Mouse (Mus musculus): ENCODE measurements around the gene Zhx3. TPM values are rescaled to one million over a fixed set of nuclear protein-coding genes. Genes with fewer than 3 reads are reported as not detected.
A peak's percentile ranks its signal among the peaks of the same experiment; 100 is the strongest.

Gene Zhx3
- polyA plus RNA-seq, 1 experiment = 26.2 TPM

DNA sequence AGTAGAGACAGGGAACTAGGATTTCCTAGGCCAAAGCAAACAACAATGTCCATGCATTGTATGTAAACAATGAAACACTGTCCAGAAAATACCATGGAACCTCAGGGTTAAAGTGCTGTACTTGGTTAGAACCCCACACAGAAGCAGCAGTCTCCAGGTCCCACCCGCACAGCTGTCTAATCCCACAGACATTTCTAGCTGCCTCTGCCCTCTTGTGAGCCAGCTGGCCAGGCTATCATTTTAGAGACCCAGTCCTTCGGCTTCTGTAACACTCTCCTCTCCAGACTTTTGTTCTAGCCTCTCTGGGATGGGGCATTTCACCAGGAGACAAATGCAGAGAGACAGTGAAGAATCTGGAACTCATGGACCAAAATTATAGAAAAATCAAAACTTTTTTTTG lies 94.8 kb downstream of the Zhx3 start:
- no peaks in the 10 kb centered on the region; the same call in 1 of the 2 replicates for H3K27me3 ChIP-seq (ENCODE audit: control insufficient read depth, insufficient read depth, low read length)
- WGBS = 72% methylated on average over 2 of the region's 2 CpGs
- H3K27ac ChIP-seq (ENCODE audit: insufficient read depth, low read length) = no peak overlapping the region
- peaks cover 20% of the 10 kb centered on the region for H3K4me1 ChIP-seq (ENCODE audit: control insufficient read depth, insufficient read depth, low read length)
- no peak for DNase-seq
- H3K4me3 ChIP-seq (replicated peaks; ENCODE audit: insufficient read depth, low read depth, low read length) = no peak overlapping the region
- TF ChIP-seq CTCF (IDR thresholded peaks at IDR 0.05; ENCODE audit: borderline replicate concordance, insufficient read depth, low read depth, low read length) (no peak), POLR2A (IDR thresholded peaks at IDR 0.05; ENCODE audit: borderline replicate concordance, insufficient read depth, low read length) (no peak)

DNA sequence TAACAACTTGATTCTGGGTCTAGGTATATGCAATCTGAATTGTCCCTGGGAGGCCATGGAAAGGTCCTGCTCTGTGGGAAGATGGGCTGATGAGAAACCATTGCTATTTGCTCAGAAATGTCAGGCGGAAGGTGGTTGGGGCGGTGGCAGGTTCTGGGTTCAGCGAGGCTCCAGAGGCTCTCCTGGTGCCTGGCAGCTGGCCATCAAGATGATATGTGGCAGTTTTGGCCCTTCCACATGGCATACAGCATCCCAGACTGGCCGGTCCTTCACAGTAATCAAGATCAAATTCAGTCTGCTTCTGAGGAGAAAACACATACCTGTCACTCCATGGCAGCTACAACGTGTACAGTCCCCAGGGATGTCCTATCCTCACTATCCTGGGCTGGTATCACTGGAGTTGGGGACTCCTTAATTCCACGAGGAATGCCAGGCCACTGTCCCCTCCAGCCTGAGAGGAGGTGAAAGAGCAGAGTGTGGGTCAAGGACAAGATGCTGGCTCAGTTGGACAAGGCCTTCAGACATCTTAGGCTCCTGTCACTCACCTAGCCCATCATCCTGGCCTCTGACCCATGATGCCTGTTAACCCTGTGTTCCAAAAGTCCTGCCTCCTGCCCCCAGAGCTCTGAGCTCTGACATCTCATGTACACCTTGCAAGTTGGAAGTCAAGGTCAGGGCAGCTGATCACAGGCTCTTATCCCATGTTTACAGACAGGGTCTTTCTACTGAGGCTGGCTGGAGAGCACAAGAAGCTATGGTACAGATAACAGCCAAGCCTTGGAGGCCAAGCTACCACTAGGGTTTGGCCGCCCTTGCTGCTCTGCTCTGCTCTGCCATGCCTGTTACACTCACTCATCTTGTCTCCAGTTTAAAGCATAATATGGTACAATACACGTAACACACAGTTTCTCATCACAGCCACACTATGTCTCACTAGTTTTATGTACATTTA lies 101.2 kb downstream of the Zhx3 start:
- peak; percentile 49 to 55 for DNase-seq
- Histone ChIP-seq H3K4me3 (replicated peaks; ENCODE audit: insufficient read depth, low read depth, low read length) (no peak overlapping the region), H3K27me3 (ENCODE audit: control insufficient read depth, insufficient read depth, low read length) (no peaks in the 10 kb centered on the region), H3K4me1 (ENCODE audit: control insufficient read depth, insufficient read depth, low read length) (peaks cover 18% of the 10 kb centered on the region), H3K27ac (ENCODE audit: insufficient read depth, low read length) (no peak overlapping the region)
- 47% methylated on average over 8 of the region's 8 CpGs for whole genome bisulfite sequencing
- no peak for TF ChIP-seq POLR2A (IDR thresholded peaks at IDR 0.05; ENCODE audit: borderline replicate concordance, insufficient read depth, low read length)
- TF ChIP-seq CTCF (IDR thresholded peaks at IDR 0.05; ENCODE audit: borderline replicate concordance, insufficient read depth, low read depth, low read length) = no peak

- DNase-seq = no peak
- H3K27ac ChIP-seq (ENCODE audit: insufficient read depth, low read length) = no peak overlapping the region
- no peak for TF ChIP-seq CTCF (IDR thresholded peaks at IDR 0.05; ENCODE audit: borderline replicate concordance, insufficient read depth, low read depth, low read length)
- no peak for TF ChIP-seq POLR2A (IDR thresholded peaks at IDR 0.05; ENCODE audit: borderline replicate concordance, insufficient read depth, low read length)
- no peaks in the 10 kb centered on the region for H3K27me3 ChIP-seq (ENCODE audit: control insufficient read depth, insufficient read depth, low read length)
- H3K4me1 ChIP-seq (ENCODE audit: control insufficient read depth, insufficient read depth, low read length) = peaks cover 25% of the 10 kb centered on the region
- WGBS = 79% methylated on average over 1 of the region's 1 CpGs
- no peak overlapping the region for H3K4me3 ChIP-seq (replicated peaks; ENCODE audit: insufficient read depth, low read depth, low read length)
These were observed 101.9 kb downstream of the Zhx3 start for GRCm38 (mm10) chr2:160770871-160771270.

- TF ChIP-seq POLR2A (IDR thresholded peaks at IDR 0.05; ENCODE audit: borderline replicate concordance, insufficient read depth, low read length) (no peak), CTCF (IDR thresholded peaks at IDR 0.05; ENCODE audit: borderline replicate concordance, insufficient read depth, low read depth, low read length) (no peak)
- Histone ChIP-seq H3K4me3 (replicated peaks; ENCODE audit: insufficient read depth, low read depth, low read length) (no peak overlapping the region), H3K27ac (ENCODE audit: insufficient read depth, low read length) (no peak overlapping the region), H3K27me3 (ENCODE audit: control insufficient read depth, insufficient read depth, low read length) (no peaks in the 10 kb centered on the region), H3K4me1 (ENCODE audit: control insufficient read depth, insufficient read depth, low read length) (peaks cover 27% of the 10 kb centered on the region)
- no peak for DNase-seq
These were observed 102.4 kb downstream of the Zhx3 start for GRCm38 (mm10) chr2:160770409-160770808.

GRCm38 (mm10) chr2:160768997-160769396 lies 103.8 kb downstream of the Zhx3 start:
- Histone ChIP-seq H3K27me3 (ENCODE audit: control insufficient read depth, insufficient read depth, low read length) (no peaks in the 10 kb centered on the region), H3K4me3 (replicated peaks; ENCODE audit: insufficient read depth, low read depth, low read length) (no peak overlapping the region), H3K27ac (ENCODE audit: insufficient read depth, low read length) (no peak overlapping the region), H3K4me1 (ENCODE audit: control insufficient read depth, insufficient read depth, low read length) (peaks cover 27% of the 10 kb centered on the region)
- no peak for TF ChIP-seq CTCF (IDR thresholded peaks at IDR 0.05; ENCODE audit: borderline replicate concordance, insufficient read depth, low read depth, low read length)
- TF ChIP-seq POLR2A (IDR thresholded peaks at IDR 0.05; ENCODE audit: borderline replicate concordance, insufficient read depth, low read length) = no peak
- no peak for DNase-seq
- 95% methylated on average over 2 of the region's 2 CpGs for WGBS

GRCm38 (mm10) chr2:160768097-160768695 lies 104.6 kb downstream of the Zhx3 start:
- no peaks in the 10 kb centered on the region for H3K27me3 ChIP-seq (ENCODE audit: control insufficient read depth, insufficient read depth, low read length)
- TF ChIP-seq CTCF (IDR thresholded peaks at IDR 0.05; ENCODE audit: borderline replicate concordance, insufficient read depth, low read depth, low read length) (no peak), POLR2A (IDR thresholded peaks at IDR 0.05; ENCODE audit: borderline replicate concordance, insufficient read depth, low read length) (no peak)
- no peak for DNase-seq
- H3K27ac ChIP-seq (ENCODE audit: insufficient read depth, low read length) = no peak overlapping the region
- H3K4me3 ChIP-seq (replicated peaks; ENCODE audit: insufficient read depth, low read depth, low read length) = no peak overlapping the region
- H3K4me1 ChIP-seq (ENCODE audit: control insufficient read depth, insufficient read depth, low read length) = peaks cover 27% of the 10 kb centered on the region
- 62% methylated on average over 4 of the region's 4 CpGs for WGBS

DNA sequence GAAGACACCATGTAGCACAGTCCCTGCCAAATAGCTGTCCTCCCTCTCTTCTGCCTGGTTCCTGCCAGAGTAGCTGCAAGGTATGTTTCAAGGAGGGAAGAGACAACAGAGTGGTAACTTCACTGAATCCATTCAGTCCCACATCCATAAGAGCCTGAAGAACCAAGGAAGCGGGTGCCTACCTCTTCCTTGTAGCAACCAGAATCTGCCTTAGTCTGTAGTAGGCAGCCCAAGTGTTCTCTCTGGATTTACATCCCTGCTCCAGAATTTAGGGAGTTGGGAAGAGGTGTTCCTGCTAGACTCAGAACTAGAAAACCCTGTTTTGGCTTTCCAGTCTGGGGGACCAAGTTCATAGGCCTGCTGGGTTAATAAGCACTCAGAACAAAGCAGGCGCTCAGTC lies 105.6 kb downstream of the Zhx3 start:
- H3K27ac ChIP-seq (ENCODE audit: insufficient read depth, low read length) = no peak overlapping the region; the same call in 1 of the 2 replicates
- TF ChIP-seq POLR2A (IDR thresholded peaks at IDR 0.05; ENCODE audit: borderline replicate concordance, insufficient read depth, low read length) = no peak
- no peak for TF ChIP-seq CTCF (IDR thresholded peaks at IDR 0.05; ENCODE audit: borderline replicate concordance, insufficient read depth, low read depth, low read length)
- no peak for DNase-seq

More for the DNA sequence above, 105.6 kb downstream of the Zhx3 start:
- Histone ChIP-seq H3K27me3 (ENCODE audit: control insufficient read depth, insufficient read depth, low read length) (no peaks in the 10 kb centered on the region), H3K4me3 (replicated peaks; ENCODE audit: insufficient read depth, low read depth, low read length) (no peak overlapping the region), H3K4me1 (ENCODE audit: control insufficient read depth, insufficient read depth, low read length) (peaks cover 27% of the 10 kb centered on the region)
- 93% methylated on average over 2 of the region's 2 CpGs for whole genome bisulfite sequencing
